Mouse (Mus musculus) NIH3T3 (cell line): ENCODE measurements around the gene Dock9.
"Not testable (repeated sequence)": the region's sequence is repeated elsewhere in the genome, so short reads cannot be mapped to it uniquely, and the experiment has no call there.

Experiments
- DNase-seq: peaks from one replicate; pipeline ENCODE4 v3.0.0-alpha.2; 2012; ENCODE audit warnings: low read depth

Gene Dock9

GRCm38 (mm10) chr14:121660167-121660894 lies 137.3 kb downstream of the Dock9 start:
- peak; percentile 32 for DNase-seq

GRCm38 (mm10) chr14:121659061-121659824 lies 138.4 kb downstream of the Dock9 start:
- DNase-seq: no peak

- DNase-seq: no peak
Measured at GRCm38 (mm10) chr14:121658537-121658936, 139.1 kb downstream of the Dock9 start.

- DNase-seq: no peak
Measured at GRCm38 (mm10) chr14:121657633-121658032, 140.0 kb downstream of the Dock9 start.

GRCm38 (mm10) chr14:121656912-121657311 lies 140.7 kb downstream of the Dock9 start:
- DNase-seq: no peak

- no peak for DNase-seq
Measured at GRCm38 (mm10) chr14:121654977-121655376, 142.7 kb downstream of the Dock9 start.

- DNase-seq: no peak
Measured at GRCm38 (mm10) chr14:121654416-121654967, 143.1 kb downstream of the Dock9 start.

GRCm38 (mm10) chr14:121653717-121654116 lies 143.9 kb downstream of the Dock9 start:
- DNase-seq: no peak

- DNase-seq: no peak
Measured at GRCm38 (mm10) chr14:121653241-121653640, 144.4 kb downstream of the Dock9 start.

- DNase-seq: no peak
Measured at GRCm38 (mm10) chr14:121648581-121649060, 149.0 kb downstream of the Dock9 start.

GRCm38 (mm10) chr14:121647693-121648092 lies 149.9 kb downstream of the Dock9 start:
- no peak for DNase-seq

- no peak for DNase-seq
Measured at GRCm38 (mm10) chr14:121646617-121647016, 151.0 kb downstream of the Dock9 start.

- no peak for DNase-seq
Measured at GRCm38 (mm10) chr14:121644302-121644701, 153.3 kb downstream of the Dock9 start.

- DNase-seq: no peak
Measured at GRCm38 (mm10) chr14:121641271-121641670, 156.4 kb downstream of the Dock9 start.

- peak; percentile 54 for DNase-seq
Measured at GRCm38 (mm10) chr14:121636935-121637510, 160.6 kb downstream of the Dock9 start.

- DNase-seq: no peak
Measured at GRCm38 (mm10) chr14:121634736-121635430, 162.8 kb downstream of the Dock9 start.

- no peak for DNase-seq
Measured at GRCm38 (mm10) chr14:121634093-121634735, 163.4 kb downstream of the Dock9 start.

GRCm38 (mm10) chr14:121631934-121632333 lies 165.7 kb downstream of the Dock9 start:
- DNase-seq: no peak

- no peak for DNase-seq
Measured at GRCm38 (mm10) chr14:121626741-121627140, 170.9 kb downstream of the Dock9 start.

GRCm38 (mm10) chr14:121623996-121624542 lies 173.6 kb downstream of the Dock9 start:
- not testable (repeated sequence) for DNase-seq

- DNase-seq: no peak
Measured at GRCm38 (mm10) chr14:121621806-121622205, 175.8 kb downstream of the Dock9 start.
